Mouse (Mus musculus) B cell, adult 2 months (primary cell): ENCODE results near the gene Oaf.

ENCODE experiments used
- DNase-seq, 2 experiments: peaks; one replicate each; pipeline ENCODE4 v3.0.0; 2022

Gene Oaf

DNA sequence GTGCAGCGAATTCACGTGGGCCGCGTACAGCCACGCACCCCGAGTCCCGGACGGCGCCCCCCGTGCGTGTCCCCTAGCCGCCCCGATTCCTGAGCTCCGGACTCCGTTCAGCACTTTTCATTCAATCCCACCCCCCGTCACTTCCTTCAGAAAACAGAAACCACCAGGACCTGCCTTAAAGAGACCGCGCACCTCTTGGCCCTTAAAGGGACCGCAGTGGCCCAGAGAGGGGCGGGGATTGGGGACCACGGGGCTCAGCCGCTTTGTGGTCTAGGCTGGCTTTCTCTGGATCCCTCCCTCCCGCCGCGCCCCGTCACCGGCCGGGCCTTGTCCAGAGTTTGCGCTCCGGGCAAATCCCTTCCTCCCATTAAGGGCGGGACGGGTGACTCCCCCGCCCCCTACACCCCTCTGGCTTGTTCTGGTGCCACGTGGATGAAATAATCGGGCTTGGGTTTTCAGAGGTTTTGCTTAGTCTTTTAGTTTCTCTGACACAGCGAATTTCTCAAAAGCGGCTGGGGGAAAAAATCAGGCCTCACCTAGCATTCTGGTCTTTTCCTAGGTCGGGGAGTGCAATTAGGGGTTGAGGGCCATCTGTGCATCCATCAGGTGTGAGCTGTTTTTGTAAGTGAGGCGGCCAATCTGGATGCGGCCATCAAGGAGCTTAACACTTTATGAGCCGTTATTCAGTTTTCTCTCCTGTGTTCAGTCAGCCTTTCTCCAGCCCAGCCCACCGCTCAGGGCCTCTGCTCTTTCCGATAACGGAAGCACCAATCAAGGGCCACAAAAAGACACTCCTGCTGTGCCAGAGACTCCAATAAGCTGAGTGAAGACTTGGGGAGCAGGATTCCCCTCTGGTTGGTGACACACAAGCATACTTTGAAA lies at the start of gene Oaf:
Gene Oaf, minus strand, starts transcription at position 200 of the 882 bp plus-strand sequence.
- peak; percentile 33 to 37 for DNase-seq

DNA sequence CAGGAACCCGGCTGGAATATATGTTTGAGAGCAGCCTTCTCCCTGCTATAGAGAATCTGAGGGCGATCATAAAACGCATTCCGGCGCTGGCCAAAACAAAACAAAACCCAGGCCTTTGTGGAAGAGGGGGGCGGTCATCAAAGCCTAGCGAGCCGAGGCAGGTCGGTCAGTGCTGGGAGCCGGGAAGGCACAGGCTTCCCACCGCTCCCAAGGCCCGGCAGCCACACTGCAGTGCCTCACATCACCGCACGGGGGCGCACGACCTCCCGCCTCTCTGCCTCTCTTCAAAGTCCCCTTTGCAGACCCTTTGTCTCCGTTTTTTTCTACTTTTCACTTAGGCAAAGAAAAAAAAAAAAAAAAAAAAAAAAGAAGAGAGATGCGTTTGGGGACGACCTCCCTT lies 47.2 kb upstream of the Oaf start:
- peak; percentile 56 to 60 for DNase-seq

DNA sequence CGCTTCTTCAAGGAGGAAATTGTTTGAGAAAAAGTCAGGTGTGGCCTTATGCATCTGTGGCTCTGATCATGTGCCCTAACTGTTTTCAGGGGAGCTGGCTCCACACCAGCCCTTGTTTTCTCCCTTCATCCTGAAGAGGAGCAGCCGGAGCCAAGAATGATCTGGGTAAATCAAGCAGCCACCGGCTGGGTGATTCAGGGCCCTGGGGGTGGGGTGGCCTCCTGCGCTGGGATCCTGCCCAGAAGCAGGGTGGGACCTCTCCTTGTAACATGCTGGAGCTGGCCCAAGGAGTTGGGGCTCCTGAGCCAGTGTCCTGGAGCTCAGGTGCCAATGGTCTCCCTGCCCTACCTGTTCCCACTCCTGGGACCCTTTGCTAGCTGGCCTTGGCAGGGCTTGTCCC lies 45.6 kb upstream of the Oaf start:
- no peak for DNase-seq

DNA sequence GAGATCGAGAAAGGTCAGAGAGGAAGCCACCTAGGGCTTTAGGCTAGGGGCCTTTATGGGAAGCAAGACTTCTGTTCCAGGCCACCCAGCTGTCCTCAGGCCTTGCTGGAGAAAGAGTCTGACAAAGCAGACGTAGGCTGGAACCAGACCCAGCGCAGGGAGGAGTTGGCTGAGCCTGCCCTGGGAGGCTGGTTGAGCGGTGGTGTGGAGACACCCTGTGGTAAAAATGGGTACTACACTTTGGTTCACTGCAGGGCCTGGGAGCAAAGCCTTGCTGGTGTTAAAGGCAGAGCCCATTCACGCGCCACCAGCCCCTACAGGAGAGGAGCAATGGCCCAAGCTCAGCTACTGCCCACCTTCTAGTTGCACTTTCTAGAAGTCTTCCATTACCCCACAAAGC lies 44.6 kb upstream of the Oaf start:
- DNase-seq, result peak; percentile 65

DNA sequence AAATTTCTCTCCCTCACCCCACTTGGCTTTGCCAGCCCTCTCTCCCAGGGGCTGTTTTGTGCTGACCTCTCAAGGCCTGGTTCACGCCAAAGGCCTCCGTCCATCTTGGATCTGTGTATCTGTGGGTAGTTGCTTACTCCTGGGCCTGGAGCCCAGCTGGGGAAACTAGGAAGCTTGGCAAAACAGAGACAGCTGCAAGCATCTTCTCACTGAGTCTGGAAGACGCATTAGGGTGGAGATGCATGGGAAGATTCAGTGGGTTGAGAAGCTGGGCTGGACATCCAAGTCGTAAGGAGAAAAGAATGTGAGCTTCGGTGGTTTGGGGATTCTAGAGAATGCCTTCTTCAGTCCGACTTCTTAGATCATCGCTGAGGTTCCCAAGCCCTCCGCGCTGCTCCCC lies 34.0 kb upstream of the Oaf start:
- DNase-seq, result no peak

DNA sequence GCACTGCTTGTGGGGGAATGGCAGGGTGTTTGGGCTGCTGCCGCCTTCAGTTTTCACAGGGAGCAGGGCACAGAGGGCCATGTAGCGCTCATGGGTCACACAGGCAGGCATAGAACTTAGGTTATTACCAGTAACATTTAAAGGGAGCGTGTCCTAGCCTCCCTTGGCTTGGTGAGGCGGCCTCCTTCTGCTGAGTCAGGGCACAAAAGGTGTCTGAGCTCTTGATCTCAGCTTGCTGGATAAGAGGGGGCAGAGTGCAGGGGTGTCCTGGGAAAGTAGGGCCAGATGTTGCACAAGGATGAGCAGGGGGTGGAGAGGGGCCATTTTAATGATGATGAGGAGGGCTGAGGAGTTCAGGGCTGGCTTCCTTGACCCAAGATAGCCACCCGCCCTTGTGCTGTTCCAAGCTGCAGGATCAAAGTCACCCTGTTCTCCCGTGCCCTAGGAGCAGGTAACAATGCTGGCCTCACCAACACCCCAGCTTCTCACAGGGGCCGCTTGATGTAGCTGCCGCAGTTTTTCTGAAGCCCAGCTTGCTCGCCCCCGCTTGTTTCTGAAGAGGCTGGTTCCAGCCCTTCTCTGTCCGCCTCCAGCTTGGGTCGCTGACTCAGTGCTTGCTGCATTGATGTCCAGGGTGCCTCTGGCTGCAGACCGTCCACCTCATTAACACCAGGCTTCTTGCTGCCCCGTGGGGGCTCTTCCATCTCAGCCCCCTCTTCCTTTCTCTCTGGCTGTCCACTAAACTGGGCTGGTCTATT lies 32.2 kb upstream of the Oaf start:
- DNase-seq, result no peak

DNA sequence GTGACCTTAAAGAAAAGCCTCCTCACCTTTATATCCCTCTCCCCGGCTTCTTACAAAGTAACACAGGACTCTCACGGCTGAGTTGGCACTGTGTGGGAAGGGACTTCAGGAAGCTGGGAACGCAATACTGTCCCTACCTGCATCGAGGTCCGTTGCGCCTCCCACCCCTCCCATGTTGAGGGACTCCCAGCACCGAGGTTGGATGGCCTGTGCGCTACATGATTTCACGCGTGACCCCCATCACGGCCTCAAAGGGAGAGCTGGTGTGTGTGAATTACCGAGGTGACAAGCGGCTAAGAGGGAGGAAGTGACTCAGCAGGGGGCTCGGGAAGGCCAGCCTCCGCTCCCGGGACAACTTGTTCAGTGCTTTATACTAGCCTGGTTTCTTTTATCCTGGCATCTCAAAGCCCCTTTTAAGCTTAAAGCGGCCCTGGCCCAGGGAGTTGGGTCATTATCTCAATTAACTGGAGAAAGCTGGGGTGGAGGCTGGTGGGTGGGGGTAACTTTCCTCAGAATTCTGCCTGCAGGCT lies 31.1 kb upstream of the Oaf start:
- no peak for DNase-seq

DNA sequence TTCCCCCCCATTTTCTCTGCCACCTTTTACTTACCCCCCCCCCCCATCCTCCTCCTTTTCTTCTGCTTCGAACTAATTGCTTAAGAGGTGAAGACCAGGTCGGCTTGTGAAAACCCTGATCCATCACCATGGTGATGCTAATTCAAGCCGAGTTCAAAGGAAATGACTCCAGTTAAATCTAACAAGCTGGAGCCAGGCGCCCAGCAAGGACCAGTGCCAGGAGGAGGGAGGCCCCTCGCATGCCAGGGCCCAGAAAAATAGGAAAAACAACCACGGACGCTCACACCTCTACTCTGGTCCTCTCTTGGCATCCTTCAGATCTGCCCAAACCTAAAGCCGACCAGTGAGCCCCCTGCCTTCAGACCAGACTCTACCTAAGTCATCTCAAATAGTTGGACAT lies 29.5 kb upstream of the Oaf start:
- no peak for DNase-seq

DNA sequence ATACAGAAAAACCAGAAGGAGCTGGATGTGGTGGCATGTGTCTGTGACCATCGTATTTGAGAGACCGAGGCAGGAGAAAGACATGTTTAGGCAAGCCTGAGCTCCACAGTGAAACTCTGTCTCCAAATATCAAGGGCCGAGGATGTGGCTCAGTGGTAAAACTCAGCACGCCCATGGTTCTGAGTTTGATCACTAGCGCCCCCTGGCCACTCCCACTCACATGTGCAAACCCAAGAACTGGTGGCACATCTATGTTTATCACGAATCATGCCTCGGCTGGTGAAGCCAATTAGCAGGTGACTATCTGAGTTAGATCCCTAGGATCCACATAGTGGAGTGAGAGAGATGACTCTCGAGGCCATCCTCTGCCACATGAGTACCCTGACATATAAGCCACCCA lies 27.6 kb upstream of the Oaf start:
- DNase-seq, result peak; percentile 22 to 36

DNA sequence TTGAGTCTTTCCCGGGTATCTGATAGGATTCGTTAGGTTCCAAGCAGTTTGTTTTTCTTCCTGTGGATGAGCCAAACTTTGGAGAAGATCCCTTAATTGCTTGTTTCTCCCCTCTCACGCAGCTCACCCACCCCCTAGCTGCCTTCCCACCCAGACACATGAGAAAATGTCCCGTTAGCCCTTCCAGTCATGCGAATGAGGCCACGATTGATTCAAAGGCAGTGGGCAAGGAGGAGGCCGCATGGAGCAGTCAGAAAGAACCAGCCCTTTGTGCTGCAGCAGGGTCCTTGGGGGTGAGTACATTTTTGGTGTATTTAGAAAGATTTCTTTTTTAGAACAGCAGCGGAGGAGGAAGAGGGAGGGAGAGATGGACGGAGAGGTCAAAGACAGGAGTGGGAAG lies 25.5 kb upstream of the Oaf start:
- DNase-seq, result no peak

DNA sequence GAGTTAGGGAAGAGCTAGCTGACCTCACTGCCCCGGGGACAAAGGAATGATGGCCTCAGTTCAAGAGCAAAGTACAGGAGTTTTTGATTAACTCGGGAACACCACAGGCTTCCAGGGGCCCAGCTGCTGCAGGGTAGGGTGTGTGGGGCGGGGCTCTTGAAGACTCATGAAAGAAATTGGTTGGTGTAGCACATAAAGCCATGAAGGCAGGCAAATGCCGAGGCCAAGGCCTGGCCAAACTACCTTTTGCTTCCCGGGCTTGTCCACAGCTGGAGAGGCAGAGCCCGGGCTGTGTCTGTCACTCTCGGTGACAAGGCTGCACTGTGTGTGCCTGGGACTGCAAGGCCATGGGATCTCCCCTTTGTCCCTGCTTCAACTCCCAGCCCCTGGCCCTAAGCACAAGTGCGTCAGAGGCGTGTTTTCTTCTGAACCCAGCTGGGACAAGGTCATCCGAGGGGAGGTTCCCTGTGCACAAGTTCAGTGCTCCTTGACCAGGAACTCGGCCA lies 24.3 kb upstream of the Oaf start:
- DNase-seq, result no peak

DNA sequence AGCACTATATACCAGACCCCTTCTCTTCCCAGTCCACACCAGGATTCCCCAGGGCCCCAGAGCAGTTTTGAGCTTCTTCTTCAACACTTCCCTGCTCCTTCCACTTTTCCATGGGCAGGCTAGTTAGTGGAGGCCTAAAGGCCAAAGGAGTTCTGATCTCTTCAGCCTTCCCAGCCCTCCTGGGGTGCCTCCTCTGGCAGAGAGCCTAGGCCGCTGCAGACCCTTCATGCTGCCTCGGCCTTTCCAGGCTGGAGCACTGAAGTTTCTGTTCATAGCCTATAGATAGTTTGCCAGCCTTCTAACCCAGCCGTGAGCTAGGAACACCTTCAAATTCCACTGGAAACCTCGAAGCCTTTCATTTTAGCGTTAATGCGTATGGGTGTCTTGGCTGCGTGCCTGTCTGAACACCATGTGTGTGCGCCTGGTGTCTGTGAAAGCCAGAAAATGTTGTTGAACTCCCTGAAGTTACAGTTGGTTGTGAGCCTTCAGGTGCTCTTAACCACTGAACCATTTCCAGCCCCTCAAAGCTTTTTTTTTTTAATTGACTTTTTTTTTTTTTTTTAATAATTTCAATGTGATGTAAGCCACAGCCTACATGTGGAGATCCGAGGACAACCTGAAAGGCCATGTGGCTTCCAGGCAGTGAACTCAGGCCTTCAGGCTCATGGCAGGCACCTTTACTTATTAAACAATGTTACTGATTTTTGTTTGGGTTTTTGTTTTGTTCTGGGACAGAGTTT lies 23.3 kb upstream of the Oaf start:
- DNase-seq, result no peak

DNA sequence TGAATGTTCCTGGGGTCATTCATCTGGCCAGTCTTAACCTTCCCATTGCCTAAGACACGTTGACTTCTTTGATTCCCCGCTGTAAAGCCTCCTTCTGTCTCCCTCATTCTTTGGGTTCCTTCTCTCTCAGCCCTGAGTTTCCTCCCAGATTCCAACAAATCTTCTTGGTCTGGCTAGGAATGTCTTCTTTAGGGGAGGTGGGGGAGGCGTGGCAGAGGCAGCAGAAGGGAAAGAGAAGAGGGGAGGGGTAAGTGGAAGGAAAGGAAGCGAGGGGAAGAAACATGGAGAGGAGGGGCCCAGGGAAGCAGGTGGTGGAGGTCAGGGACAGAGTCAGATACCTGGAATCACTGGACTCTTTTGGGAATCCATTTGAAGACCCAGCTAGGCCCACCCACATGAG lies 22.7 kb upstream of the Oaf start:
- no peak for DNase-seq

DNA sequence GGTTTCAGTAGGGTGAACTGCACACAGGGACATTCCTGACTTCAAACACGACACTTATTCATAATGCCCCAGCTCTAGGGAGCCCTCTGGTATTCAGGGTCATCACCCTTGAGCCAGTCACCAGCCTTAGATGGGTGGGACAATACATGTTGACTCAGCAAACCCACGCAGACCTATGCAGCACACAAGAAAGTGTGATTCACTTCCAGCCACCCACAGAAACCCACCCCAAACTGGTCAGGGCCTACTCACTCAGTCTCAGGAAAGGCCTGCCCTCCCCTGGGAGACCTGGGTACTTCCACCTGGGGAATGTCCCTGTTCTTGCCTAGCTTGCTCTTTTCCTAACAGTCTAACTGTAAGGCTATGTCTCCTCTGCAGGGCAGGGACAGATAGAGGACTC lies 22.2 kb upstream of the Oaf start:
- DNase-seq, result no peak

DNA sequence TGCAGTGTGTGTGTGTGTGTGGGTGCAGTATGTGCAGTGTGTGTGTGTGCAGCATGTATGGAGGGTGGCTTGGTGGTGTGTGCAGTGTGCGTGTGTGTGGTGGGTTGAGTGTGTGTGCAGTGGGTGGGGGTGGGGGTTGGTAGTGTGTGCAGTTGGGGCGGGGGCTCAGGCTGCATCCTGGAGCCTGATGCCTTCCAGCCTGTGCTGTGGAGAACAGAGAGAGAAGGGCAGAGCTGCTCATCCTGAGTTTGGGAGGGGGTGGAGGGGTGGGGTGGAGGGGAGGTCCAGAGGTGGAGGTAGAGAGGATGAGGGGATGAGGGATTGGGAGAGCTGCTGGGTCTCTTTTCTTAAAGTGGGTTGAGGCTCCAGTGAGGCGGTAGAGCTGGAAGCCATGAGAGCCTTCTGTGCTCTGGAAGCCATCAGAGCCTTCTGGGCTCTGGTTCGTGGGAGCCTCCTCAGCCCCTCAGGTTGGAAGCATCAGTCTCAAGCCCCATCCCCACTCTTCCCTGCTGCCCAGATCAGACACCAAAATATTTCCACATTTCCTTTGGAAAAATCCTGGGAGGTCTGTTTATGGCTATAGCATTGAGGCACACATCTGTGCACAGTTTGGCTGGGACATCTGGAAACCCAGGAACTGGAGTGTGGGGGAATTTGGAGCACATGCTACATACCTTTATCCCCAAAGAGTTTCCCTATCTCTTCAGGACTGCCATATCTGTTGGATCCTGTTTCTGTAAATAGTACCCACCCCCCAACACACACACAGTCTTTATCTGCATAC lies 21.6 kb upstream of the Oaf start:
- DNase-seq, result no peak

DNA sequence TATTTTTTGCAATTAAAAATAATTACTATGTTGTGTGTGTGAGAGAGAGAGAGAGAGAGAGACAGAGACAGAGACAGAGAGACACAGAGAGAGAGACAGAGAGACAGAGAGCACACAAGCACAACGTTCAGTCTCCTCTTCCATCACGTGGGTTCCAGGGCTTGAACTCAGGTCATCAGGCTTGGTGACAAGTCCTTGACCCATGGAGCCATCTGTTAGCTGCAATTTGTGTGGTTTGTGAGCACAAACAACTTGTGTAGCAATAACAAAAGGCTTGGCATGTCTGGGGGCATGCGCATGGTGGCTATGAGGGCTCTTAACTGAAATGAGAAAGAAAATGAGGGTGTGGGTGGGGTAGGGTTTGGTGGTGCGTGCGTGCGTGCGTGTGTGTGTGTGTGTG lies 20.9 kb upstream of the Oaf start:
- no peak for DNase-seq

DNA sequence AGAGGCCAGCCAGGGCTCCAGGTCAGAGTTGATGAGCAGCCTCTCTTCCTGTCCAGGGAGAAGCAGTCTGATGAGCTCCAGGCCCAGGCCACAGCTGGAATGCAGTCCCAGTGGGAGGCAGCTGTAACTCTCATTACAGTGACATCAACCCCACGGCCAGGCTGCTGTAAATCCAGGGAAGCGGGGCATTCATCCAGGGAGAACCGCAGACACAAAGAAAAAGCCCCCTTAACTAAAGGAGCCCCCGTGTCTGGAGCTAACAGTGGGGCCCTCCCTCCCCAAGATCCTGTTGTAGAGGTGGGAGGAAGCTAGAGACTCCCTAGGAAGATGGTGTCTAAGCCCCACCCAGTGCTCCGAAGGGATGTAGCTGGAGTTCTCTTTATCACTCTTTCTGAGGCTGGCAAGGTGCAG lies 13.6 kb upstream of the Oaf start:
- DNase-seq, result no peak

DNA sequence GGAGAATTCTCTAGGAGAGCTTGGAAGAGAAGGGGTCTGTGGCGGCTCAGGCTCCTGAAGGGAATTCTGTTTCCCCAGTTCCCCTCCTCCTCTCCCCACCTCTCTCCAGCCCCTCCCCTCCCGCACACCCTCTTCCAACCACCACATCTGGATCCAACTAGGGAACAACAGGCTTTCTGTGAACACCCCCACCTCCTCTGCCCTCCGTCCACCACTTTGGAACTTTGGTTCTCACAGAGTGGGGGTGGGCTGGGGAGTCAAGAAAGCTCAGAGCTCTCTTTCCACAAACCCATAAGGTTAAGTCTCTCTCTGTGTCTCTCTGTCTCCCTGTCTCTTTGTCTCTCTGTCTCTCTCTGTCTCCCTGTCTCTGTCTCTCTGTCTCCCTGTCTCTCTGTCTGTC lies 13.1 kb upstream of the Oaf start:
- DNase-seq, result no peak

DNA sequence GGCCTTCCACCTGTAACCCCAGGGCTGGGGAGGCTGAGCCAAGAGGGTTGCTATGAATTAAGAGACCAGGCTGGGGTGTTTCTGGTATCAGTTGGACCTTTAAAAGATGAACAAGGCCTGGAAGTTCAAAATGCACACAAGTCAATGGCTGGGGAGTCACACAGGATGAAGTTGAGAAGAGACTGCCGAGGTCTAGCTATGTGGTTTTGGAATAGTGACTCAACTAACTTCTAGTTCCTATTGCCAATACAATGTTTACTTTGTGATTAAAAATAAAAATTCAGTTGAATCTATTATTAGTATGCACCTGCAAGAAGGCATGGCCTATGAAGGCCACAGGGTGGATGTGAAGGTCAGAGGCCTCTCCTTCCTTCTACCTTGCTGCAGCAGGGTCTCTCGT lies 12.1 kb upstream of the Oaf start:
- DNase-seq, result no peak

DNA sequence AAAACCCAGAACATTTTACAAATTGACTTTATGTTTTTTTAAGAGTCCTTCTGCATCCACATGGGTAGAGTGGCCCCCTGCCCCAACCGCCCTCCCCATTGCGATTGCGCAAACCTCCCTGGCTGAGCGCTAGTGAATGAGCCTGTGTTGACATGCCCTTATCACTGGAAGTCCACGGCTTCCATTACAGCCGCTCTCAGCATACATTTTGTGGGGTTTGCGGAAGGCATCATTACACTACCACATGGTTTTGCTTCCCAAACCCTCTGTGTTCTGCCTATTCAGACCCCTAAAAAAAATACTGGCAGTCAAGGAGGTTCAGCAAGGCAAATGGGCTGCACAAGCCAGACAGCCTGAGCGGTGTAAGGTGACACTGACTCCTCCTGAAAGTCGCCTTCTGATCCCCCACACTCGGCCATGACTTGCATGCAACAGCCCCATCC lies 7.0 kb upstream of the Oaf start:
- no peak for DNase-seq

DNA sequence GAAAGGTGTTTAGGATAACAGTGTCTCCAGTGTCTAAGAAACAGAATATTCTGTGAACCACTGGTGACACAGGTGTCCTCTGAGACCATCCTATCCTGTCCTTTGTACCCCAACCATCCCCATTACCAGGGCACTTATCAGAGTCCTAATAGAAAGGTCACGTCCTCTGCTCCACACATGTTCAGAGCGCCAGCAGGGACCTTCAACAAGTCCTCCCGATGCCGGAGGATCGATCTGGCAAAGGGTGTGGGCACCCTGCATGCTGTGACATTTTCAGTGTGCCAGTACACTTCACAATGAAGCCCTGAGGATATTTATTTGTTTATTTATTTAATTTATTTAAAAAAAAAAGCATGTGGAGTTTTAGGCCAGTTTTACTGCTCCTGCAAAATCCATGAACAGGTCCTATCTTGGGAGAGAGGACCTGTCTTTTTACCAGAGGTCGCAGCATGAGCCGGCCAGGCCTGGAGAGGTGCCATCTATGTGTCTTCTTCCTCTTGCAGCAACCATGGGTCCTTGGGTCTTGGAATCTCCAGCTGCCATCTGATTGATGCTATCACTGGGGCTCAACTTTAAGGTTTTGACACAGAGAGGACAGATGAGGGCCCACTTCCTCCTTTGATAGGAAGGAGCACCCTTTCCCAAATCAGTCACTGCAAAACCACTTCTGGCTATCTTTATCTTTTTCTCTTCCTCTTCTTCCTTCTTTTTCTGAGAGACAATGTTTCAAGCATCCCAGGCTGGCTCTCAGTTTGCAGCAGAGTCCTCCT lies 6.3 kb upstream of the Oaf start:
- no peak for DNase-seq
